Mouse (Mus musculus): ENCODE measurements around the gene Ccr7.

The Ccr7 gene

GRCm38 (mm10) chr11:99137385-99137784 lies 17.5 kb downstream of the Ccr7 start:
- DNase-seq (ENCODE audit: low spot score in 2 of 2), result no peak

GRCm38 (mm10) chr11:99136961-99137360 lies 17.9 kb downstream of the Ccr7 start:
- DNase-seq (ENCODE audit: low spot score in 2 of 2), result no peak

- no peak for DNase-seq (ENCODE audit: low spot score in 2 of 2)
Observed at GRCm38 (mm10) chr11:99136361-99136760, 18.5 kb downstream of the Ccr7 start.

GRCm38 (mm10) chr11:99135047-99135440 lies 19.8 kb downstream of the Ccr7 start:
- no peak for DNase-seq (ENCODE audit: low spot score in 2 of 2)

- DNase-seq (ENCODE audit: low spot score in 2 of 2), result no peak
Observed at GRCm38 (mm10) chr11:99134266-99135046, 20.4 kb downstream of the Ccr7 start.

- DNase-seq (ENCODE audit: low spot score in 2 of 2), result no peak
Observed at GRCm38 (mm10) chr11:99133285-99133897, 21.5 kb downstream of the Ccr7 start.

GRCm38 (mm10) chr11:99132091-99132730 lies 22.7 kb downstream of the Ccr7 start:
- DNase-seq (ENCODE audit: low spot score in 2 of 2), result no peak

GRCm38 (mm10) chr11:99131463-99131840 lies 23.4 kb downstream of the Ccr7 start:
- DNase-seq (ENCODE audit: low spot score in 2 of 2), result no peak

- no peak for DNase-seq (ENCODE audit: low spot score in 2 of 2)
Observed at GRCm38 (mm10) chr11:99130736-99131462, 24.0 kb downstream of the Ccr7 start.

- DNase-seq (ENCODE audit: low spot score in 2 of 2), result no peak
Observed at GRCm38 (mm10) chr11:99129287-99129686, 25.6 kb downstream of the Ccr7 start.

- DNase-seq (ENCODE audit: low spot score in 2 of 2), result no peak
Observed at GRCm38 (mm10) chr11:99127785-99128682, 26.8 kb downstream of the Ccr7 start.

GRCm38 (mm10) chr11:99126482-99127253 lies 28.2 kb downstream of the Ccr7 start:
- DNase-seq (ENCODE audit: low spot score in 2 of 2), result peak; percentile 53 to 68

- DNase-seq (ENCODE audit: low spot score in 2 of 2), result no peak
Observed at GRCm38 (mm10) chr11:99124635-99125029, 30.2 kb downstream of the Ccr7 start.

GRCm38 (mm10) chr11:99123977-99124634 lies 30.8 kb downstream of the Ccr7 start:
- peak in 1 of 2 experiments; percentile 54 for DNase-seq (ENCODE audit: low spot score in 2 of 2)

- DNase-seq (ENCODE audit: low spot score in 2 of 2), result no peak
Observed at GRCm38 (mm10) chr11:99122703-99123102, 32.2 kb downstream of the Ccr7 start.

- DNase-seq (ENCODE audit: low spot score in 2 of 2), result peak; percentile 69 to 81
Observed at GRCm38 (mm10) chr11:99121218-99121631, 33.7 kb downstream of the Ccr7 start.

- DNase-seq (ENCODE audit: low spot score in 2 of 2), result no peak
Observed at GRCm38 (mm10) chr11:99120524-99121217, 34.2 kb downstream of the Ccr7 start.

- DNase-seq (ENCODE audit: low spot score in 2 of 2), result no peak
Observed at GRCm38 (mm10) chr11:99118963-99119362, 35.9 kb downstream of the Ccr7 start.

- no peak for DNase-seq (ENCODE audit: low spot score in 2 of 2)
Observed at GRCm38 (mm10) chr11:99118420-99118819, 36.5 kb downstream of the Ccr7 start.
